Mouse (Mus musculus): ENCODE results near the gene Zfp108.

Gene Zfp108

GRCm38 (mm10) chr7:24286090-24286489, 31.5 kb downstream of the Zfp108 start:
- DNase-seq (ENCODE audit: low spot score in 2 of 2): no peak

DNA sequence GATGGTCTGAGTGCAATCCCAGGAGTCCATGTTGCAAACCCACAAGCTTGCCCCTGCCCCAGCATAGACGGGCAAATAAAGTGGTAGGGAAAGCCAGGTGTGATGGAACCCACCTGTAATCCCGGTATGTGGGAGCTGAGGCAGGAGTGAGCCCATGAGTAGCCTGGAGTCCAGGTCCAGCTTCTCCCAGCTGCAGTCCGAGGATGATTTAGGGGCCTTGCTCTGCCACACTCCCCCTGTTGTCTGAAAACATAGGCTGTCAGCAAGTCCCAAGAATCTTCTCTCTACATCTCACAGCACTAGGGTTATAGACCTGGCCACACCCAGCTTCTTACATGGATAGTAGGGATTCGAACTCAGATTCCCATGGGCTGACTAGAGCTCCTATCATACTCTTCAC, 32.3 kb downstream of the Zfp108 start:
- DNase-seq (ENCODE audit: low spot score in 2 of 2): no peak

DNA sequence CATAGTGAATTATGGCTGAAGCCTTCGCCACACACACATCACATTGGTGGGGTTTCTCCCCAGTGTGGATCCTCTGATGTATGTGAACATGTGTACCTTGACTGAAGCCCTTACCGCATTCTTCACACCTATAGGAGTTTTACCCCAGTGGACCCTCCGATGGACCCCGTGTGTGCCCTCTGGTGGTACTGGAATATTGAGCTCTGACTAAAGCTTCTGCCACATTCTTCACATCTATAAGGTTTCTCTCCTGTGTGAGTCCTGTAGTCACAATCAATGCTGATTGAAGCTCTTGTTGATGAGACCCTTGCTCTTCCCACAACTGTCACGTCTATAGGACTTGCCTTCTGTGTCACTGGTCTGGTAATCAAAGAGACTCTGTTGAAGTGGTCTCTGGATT, 33.1 kb downstream of the Zfp108 start:
- no peak for DNase-seq (ENCODE audit: low spot score in 2 of 2)

GRCm38 (mm10) chr7:24288512-24288911, 33.9 kb downstream of the Zfp108 start:
- DNase-seq (ENCODE audit: low spot score in 2 of 2): no peak

- DNase-seq (ENCODE audit: low spot score in 2 of 2): no peak
Measured at GRCm38 (mm10) chr7:24290106-24290693, 35.6 kb downstream of the Zfp108 start.

- no peak for DNase-seq (ENCODE audit: low spot score in 2 of 2)
Measured at GRCm38 (mm10) chr7:24291387-24292090, 36.9 kb downstream of the Zfp108 start.

DNA sequence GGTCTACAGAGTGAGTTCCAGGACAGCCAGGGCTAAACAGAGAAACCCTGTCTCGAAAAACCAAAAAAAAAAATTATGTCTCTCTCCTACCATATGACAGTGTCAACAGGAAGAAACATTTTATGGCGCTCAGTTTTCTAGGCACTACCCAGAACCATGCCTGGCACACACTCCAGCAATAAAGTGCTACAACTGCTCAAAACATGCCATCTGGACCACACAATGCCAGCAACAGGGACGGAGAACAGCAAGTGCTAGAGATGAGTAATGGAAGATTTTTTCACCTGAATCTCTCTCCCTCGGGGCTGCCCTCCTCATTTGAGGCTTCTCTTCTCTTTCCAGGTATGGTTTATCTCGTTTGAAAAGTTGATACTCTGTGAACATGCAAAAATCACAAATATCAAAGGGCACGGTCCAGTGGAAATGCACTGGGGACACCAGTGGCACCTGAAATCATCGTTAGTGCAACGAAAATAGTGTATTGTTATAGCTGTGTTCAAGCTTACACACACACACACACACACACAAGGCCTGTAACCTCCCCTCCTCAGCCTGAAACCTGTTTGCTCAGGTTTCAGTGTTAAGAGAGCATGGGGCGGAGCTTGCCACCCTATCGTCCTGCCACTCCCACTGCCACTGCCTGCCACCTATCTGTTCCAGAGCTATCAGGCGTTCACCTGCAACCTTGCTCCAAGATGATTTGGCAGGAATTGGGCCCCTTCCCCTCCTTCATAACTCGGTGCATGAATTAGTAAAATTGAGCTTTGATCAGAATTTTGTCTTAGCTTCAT, 38.7 kb downstream of the Zfp108 start:
- DNase-seq (ENCODE audit: low spot score in 2 of 2): no peak

GRCm38 (mm10) chr7:24294763-24295162, 40.2 kb downstream of the Zfp108 start:
- DNase-seq (ENCODE audit: low spot score in 2 of 2): no peak

GRCm38 (mm10) chr7:24295376-24295775, 40.8 kb downstream of the Zfp108 start:
- no peak for DNase-seq (ENCODE audit: low spot score in 2 of 2)

DNA sequence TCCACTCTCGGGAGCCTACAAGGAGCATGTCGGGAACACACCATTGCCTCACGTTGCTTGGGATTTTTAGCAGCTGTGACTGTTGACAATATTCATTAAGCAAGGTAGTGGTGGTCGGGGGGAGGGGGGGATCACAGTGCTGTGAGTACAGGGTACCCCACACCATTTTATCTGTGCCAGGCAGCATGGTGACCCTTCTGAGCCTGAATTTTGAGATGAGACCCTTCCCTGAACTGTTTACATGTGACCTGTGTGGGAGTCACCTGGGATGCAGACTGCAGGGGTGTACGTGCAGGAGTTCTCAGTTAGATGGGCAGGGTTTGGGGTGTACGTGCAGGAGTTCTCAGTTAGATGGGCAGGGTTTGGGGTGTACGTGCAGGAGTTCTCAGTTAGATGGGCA, 41.8 kb downstream of the Zfp108 start:
- no peak for DNase-seq (ENCODE audit: low spot score in 2 of 2)

DNA sequence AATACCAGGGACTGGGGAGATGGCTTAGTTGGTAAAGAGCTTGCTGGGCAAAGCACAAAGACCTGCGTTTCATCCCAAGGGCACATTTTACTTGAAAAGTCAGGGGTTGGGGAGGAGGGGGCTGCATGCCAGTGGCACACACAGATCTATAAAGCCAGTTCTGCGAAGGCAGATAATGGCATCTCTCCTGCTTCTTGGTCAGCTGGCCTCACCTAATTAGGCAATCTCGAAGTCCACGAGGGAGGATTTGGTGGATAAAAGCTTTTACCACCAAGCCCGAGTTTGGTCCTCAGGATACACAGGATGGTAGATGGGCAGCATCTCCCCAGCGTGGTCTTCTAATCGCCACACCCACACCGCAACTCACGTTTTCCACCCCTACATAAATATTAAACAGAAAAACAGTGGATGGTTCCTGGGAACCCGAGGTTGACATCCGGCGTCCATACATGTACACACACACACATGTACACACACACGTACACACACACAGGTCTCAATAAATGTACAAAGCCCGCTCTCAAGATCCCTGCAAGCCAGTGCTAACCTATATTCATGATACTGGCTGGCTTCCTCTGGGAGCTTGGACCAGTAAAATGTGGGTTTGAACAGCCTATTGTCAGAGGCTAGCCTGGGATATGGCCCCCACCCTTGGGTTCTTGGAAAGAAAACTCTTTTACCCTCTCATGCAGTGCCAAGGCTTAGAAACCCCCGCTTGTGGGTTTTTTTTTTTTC, 42.9 kb downstream of the Zfp108 start:
- no peak for DNase-seq (ENCODE audit: low spot score in 2 of 2)

DNA sequence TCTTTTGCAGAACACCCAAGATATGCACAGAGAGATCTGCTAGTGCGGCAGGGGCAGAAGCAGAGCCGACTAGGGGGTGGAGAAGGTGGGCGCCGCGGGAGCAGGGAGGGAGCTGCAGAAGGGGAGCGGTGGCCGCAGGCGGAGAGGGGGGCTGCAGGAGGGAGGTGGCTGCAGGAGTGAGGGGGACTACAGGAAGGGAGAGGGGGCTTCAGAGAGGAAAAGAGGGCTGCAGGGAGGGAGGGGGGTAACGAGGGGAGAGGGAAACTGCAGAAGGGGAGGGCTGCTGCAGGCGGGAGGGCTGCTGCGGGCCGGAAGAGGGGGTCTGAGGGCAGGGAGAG, 44.0 kb downstream of the Zfp108 start:
- DNase-seq (ENCODE audit: low spot score in 2 of 2): no peak

DNA sequence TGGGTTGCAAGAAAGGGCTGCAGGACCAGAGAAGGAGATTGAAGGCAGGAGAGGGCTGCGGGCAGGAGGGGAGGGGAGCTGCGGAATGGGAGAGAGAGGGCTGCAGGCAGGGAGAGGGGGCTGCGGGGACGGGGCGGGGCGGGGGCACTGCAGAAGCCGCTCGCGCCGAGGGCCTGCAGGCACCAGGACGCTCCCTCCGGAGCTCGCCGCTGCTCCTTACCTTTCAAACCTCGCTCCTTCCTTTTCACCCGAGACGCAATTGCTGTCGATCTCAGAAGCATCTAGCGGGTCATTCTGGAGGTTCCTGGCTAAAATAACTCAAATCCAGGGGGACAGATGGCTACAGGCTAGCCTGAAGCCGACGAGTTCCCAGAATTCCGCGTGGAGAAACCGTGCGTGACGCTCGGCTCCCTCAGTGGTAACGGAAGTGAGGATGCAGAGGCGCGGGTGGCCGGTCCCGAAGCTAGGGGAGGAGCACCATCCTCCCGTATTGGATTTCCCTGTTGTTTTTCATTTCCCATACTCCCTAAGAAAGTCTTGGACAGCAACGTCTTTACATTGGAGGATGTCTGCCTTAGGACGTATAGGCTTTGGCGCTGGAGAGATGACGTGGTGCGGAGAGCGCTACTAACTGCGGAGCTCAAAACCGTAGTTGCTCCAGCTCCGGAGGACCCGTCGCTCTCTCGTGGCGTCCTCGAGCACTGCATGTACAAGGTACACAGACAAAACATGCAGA, 44.5 kb downstream of the Zfp108 start:
- peak; percentile 88 to 92 for DNase-seq (ENCODE audit: low spot score in 2 of 2)

GRCm38 (mm10) chr7:24299823-24300481, 45.4 kb downstream of the Zfp108 start:
- DNase-seq (ENCODE audit: low spot score in 2 of 2): no peak

DNA sequence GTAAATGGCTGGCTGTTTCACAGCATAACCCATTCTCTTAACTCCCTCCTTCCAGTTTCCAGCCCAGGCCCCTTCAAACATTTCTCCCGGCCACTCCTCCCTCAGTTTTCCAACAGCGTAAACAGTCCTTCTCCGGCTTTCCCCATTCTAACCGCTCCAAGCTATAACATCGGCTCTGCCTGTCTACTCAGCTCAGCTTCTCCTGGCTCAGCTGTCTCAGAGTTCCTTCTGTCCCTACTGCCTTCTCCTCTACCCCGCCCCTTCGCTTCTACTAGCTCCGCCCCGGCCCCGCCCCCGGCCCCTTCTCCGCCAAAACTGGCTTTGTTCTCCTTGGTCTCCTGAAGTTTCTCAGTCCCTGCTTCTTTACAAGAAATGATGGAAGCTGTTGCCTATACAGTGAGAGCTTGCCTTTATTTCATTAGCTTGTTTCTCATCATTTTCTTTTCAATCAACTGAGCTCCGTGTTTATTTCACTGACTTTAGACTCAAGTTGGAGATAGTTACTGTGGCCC, 46.2 kb downstream of the Zfp108 start, which contains the start of gene Zfp61:
Zfp61 (minus strand) TSS at position 462 of the 512 bp plus-strand sequence.
- DNase-seq (ENCODE audit: low spot score in 2 of 2): no peak
